Mouse (Mus musculus) cortical plate, adult 2 months (tissue): ENCODE results near the gene Dph5.

Experiments
- CTCF ChIP-seq: fragments of 200-500 bp; IDR thresholded peaks from 2 replicates; pipeline ENCODE4 v1.5.1; 2011; ENCODE audit warnings: mild to moderate bottlenecking, control low read depth, low read length; ENCODE audit not compliant: insufficient read depth; ENCODE audit errors: extremely low read depth
- POLR2A ChIP-seq: fragments of 200-500 bp; IDR thresholded peaks from 2 replicates; pipeline ENCODE4 v1.6.1; 2011; ENCODE audit warnings: mild to moderate bottlenecking, low read length, control low read depth; ENCODE audit not compliant: insufficient read depth; ENCODE audit errors: extremely low read depth

DNA sequence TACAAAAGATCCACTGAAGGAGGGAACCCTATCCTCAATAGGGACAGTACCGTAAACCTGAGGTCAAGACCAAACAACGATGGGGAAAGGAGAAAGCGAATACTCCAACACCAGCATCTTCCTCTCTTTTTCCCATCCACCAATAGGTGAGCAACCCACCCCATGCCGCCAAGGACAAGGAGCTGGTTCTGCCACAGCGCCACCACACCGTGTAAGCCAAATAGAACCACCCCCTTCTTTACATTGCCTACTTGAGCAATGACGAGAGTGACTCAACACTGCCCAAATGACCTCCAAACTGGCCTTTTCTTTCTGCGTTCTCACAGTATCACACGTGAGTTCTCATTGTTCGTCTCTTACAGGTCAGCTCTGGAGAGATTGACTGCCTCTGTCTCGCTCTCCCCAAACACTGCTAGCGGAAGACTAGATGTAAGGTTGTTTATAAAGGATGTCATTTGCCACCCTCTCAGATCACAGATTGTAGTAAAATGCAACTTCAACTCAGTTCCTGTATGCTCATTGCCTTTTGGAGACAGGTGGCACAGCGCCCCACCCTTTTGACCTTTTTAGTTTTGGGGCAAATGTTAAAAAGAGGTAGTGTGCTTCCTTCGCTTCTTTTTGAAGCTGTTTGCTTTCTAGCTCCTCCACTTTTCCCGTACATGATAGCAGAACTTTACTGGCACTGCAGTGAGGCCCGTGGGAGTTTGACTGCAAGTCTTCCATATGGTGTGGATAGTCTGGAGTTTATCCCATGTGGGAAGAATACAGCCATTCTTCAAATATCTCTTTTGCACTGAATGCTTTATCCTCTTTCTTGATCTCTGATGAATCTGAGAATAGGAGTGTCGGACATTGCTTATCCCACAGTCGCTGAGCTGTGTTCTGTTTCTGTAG, 45.9 kb downstream of the Dph5 start:
- TF ChIP-seq CTCF (no peak), POLR2A (no peak)
